Mouse (Mus musculus) layer of hippocampus, postnatal 10 days (tissue): ENCODE measurements around the gene Syt2. TPM values are rescaled to one million over a fixed set of nuclear protein-coding genes. Genes with fewer than 3 reads are reported as not detected.

ENCODE experiments used
- DNase-seq, 2 experiments: peaks; one replicate each; pipeline ENCODE4 v3.0.0; 2021; ENCODE audit warnings: low spot score in 2 of 2
- total RNA-seq, 2 experiments: library from RNA; stranded (reverse); gene quantifications; 2 replicates each; pipeline ENCODE4 v1.2.3; 2021

The Syt2 gene
- total RNA-seq, 2 experiments from 2014 or later, result 14.2 to 14.5 TPM

DNA sequence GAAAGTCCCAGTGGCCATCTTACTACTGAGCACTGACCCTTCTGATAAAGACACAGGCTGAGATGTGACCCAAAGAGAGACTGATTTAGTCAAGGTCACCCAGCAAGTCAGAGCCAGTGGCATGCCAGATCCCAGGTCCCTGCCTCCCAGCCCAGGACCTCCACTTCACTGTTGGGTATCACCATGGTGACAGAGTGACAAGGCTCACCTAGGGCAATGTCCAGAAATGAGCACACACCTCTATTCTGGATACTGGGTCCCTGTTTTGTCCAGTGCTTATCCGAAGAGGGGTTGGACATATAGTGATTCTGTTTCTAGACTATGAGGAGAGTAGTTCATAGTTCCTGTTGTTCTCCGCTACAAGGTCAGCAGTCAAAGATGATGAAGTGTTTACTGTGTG is 56.8 kb downstream of the Syt2 start:
- DNase-seq, result no peak

DNA sequence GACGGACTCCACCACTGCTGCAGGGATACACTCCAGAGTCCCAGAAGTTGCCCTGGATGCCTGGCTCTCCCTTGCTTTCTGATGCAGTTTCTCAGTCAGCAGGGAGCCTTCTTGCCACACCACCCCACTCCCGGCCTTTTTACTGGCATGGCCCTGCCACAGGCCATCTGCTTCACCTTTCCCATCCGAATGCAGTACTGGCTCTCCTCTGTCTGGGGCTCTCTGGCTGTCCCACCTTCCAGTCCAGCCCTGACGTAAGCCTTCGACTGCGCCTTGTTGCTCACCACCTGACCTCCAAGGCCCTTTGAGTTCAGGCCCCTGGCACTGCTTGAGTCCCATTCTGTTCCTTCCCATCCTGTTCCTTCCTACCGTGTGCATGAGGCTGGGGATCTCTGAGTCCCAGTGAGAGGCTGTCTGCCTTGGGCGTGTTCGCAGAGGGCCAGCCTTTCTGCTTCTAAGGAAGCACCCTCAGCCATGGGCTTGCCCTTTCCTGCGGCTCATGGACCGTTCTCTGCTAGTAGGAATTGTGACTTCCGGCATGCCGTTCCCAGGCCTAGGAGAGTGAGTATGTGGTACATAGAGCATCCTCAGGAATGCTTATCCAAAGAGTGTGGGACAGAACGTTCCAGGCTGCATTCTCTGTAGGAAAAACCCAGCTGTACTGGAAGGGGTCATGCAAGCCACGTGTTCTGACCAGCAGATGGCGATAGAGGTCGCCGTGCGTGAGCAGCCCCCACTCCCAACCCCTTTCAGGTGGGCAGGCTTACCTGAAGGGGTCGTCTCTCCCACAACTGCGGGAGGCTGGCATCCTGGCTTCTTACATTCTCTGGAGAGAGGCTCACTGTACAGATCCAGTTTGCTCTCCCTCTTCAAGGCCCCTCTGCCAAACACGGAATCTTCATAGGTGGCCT is 58.2 kb downstream of the Syt2 start:
- peak in 1 of 2 experiments; percentile 65 for DNase-seq

DNA sequence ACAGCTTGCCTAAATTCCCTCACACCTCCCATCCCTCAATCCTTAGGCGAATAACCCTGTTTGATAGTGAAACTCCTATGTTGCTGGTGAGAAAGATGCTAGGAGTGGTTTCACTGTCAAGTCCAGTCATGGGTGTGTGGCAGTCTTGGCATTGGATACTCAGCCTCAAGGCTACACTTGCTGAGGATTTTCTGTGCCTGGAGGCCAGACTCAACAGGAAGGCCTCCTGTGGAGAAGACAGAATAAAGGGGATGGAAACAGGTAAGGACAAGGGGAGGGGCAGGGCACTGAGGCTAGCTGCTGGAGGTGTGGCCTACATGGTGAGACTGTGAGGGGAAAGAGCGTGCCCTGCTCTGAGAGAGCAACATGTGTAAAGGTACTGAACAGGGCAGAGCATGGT is 60.1 kb downstream of the Syt2 start:
- no peak for DNase-seq

DNA sequence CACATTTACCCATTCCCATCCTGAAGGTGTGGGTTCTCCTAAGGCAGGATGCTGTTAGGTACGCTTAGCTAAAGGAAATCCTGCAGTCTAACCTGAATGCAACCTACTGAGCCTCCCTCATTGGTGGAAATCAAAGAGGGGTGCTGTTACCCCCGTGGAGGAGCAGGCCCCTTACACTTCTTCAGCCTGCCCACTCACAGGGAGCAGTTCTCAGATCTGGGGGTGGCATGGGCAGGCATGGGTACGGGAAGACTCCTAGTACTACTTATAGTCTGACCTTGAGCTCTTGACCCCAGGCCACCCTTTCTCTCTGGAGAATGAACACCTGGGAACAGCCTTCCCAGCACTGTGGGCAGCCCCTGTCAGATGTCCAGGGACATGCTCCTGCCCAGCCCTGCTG is 61.0 kb downstream of the Syt2 start:
- no peak for DNase-seq

DNA sequence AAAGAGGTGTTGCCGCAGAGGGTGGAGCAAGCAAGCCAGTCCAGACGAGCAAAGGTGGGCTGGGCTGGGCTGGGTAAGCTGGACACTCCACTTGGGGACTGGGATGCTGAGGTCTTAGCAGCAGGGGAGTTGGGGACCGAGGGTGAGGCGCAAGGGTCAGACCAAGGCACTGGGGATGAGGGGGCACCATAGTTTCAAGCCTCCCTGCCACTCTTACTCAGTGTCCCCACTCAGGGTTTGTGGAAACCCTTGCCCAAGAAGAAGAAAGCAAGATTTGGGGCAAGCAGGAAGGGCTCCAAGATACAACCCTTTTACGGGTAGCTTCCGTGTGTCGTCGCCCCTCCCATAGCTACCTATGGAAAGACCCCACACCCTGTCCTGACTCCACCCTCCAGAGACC is 61.8 kb downstream of the Syt2 start:
- DNase-seq, result no peak

DNA sequence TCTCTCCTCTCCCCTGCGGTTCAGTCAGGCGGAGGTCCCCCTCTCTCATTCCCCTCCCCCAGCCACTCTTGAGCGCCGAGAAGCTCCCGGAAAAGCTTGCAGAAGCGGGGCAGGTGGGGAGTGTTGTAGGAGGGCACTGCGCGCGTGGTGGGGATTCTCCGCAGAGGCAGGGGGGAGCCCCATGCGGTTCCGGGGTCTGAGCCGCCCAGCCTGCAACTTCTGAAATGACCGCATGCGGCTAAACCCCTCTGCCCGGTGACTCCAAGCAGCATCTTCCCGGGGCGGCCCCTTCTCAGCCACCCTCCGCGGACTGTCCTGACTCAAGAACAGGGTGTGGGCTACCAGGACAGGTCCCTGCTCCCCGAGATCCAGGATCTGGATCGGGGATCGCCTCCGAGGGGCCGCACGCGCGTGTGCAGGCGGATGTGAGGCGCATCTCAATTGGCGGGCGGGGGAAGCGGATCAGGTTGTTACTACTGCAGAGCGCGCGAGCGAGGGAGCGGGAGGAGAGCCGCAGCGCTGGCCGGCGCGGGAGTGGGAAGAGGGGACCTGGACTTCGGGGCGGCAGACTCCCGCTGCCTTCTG is 62.4 kb downstream of the Syt2 start:
- peak; percentile 51 to 58 for DNase-seq

DNA sequence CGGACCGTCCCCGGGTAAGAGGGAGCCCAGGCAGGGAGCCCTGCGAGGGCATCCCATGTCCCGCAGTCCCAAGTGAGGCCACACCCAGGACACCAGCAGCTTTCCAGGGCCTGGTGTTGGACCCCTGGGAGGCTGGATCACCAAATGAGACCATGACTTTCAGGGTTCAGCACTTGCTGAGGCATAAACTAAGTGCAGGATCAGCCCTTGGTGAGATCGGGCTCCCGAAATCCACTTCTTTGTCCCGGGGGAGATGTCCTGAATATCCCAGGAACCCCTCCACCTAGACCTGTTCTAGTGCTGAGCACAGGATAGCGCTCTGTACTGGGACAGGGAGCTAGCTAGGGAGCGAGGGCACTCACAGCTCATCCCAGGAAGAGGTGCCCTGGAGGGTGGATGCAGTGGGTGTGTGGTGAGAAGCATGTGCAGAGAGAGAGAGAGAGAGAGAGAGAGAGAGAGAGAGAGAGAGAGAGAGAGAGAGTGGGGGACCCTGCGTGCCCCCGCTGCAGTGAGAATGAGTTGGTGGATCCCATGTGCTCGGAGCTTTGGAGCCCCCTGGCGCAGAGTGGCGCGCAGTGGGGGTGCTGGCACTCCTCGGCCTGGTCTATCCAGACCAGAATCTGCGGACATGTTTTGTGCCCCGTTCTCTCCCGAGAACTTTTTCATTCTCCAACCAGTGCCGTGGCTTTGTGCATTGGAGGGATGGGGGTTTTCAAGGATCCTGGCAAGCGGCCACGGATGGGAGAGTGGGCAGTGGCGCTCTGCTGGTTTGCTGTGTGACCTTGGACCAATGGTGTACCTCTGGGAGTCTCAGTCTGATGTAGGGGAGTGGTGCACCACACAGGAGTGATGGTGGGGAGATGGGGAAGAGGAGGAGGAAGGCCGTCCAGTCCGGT is 63.2 kb downstream of the Syt2 start:
- DNase-seq, result no peak

DNA sequence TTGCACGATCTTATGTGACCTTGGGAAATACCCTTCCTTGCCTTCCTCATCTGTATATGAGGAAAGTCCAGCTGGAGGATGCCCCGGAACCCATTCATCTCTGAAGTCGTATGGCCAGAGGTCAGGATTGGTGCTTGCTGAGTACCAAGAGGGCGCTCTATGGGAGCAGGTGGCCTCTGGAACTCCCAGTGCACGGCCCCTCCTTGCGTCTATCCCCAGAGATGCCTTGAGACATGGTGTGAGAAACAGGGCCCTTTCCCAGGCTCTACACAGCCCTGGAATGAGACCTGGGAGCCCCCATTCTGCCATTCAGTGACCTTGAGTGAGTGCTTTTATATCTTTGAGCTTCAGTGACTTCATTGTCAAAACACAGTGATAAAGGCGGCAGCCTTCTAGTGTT is 64.6 kb downstream of the Syt2 start:
- DNase-seq, result no peak

DNA sequence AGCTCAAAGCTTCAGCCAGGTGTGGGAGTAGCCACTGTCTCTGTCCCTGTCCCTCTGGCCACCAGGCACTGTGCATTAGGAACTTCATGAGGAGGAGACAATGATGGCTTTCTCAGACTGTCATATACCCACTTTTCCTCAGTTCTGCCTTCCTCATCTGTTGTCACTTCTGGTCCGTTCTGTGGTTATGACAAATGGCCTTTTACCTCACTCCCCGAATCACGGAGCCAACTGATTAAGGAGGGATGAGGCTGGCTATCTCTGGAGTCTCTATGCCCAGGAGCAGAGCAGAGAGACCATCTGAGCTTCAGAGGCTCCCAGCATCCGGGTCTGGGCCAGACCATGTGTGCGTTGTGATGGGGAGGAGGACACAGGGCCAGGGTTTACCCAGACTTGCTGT is 65.2 kb downstream of the Syt2 start:
- DNase-seq, result no peak

DNA sequence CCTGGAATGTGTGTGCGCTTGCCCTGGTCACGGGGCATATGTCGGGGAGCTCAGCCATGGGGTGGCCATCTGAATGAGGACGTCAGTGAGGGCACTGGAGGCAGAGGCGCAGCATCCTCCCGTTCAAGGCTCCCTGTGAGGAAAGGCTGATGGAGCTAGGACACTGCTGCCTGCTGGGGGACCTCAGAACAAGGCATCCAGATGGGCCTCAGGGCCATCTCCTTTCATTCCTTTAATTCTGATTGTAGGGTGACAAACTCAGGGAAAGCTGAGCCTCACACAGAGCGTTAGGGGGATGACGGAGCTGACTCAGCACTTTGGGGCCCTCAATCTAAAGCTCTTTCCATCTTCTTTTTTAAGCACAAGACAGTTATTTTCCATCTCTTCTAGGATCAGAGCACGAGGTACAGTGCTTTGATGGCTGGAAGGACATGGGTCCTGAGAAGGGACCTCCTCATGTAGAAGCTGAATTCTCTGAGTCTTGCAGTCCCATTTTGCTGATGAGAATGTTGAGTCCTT is 66.4 kb downstream of the Syt2 start:
- no peak for DNase-seq

DNA sequence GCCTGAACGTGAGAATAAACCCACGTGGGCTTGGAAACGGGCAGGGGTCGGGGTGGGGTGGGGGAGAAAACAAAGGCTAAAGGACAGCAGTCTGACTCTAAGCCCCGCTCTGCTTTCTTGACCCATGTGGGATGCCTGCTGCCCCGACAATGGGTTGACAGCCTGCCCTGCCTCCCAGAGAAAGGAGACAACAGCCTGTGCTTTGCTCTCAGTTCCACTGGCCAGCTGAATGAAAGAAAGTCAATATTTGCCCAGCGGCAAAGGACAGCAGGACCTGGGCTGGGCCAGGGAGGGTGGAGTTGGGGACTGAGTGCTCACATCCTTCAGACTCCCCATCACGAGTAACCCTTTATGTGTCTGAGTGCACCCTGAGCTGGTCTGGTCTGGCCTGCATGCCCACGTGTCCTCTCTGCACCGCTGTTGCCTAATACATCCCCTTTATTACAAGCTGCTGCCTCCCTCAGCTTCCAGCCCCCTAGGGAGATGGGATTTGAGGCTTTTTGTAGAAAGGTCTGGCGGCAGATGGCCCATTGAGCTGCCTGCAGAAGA is 67.0 kb downstream of the Syt2 start:
- DNase-seq, result no peak

DNA sequence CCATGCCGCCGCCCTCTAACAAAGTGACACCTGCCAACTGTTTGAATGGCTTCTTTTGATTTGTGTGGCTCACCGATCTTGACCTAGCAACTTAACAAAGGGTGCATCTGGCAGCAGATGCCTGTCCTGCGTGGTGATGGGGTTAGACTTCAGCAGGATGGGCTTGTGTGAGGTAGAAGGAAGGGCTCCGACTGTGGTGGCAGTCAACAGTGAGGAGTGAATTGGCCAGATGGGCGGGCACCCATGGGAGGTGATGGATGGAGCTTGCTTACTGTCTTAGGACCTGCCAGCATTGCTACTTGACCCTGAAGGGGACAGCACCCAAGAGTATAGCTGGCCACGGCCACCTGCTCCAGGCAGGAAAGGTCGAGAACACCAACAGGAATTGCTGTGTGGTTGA is 67.7 kb downstream of the Syt2 start:
- DNase-seq, result no peak

DNA sequence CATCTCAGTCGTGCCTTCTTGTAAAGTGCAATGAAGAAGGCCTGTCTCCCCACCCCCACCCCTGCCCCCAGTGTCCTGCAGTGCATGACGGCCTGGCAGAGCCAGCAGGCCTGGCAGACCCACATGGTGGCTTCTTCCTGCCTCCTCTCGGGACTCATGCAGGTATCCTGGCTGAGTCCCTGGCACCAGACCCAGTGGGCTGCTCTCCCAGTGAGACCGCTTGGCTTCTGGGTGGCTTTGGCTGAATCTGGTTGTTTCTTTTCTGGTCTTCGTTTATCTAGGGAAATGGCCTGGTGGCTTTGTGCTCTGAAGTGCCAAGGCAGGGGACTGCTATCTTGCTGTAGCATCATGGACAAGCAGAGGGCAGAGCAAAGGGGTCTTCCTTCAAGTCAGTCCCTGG is 68.6 kb downstream of the Syt2 start:
- DNase-seq, result no peak

DNA sequence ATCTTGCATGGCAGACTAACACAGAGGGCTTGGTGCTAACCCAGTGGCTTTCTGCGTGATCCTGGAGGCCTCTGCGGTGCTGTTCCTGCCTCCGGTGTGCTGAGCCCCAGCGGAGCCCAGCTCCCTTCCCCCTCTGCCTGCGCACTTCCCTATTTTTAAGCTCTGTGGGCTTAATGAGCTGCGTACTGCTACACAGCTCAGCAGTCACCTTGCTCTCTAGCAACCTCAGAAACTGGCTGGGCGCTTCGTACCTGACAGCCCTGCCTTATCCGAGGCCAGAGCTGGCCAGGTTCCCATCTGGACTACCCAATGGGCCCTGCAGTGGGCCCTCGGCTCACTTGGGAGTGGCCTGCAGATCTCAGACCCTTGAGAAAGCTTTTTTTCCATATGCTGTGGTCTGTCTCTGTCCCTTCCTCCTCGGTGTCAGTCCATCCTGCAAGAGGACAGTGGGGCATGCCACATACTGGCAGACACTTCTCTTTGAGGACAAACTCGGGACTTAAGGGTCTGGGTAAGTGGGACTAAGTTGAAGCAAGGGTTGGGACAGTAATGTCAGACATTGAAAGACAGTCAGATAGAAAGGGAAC is 73.3 kb downstream of the Syt2 start:
- DNase-seq, result no peak

DNA sequence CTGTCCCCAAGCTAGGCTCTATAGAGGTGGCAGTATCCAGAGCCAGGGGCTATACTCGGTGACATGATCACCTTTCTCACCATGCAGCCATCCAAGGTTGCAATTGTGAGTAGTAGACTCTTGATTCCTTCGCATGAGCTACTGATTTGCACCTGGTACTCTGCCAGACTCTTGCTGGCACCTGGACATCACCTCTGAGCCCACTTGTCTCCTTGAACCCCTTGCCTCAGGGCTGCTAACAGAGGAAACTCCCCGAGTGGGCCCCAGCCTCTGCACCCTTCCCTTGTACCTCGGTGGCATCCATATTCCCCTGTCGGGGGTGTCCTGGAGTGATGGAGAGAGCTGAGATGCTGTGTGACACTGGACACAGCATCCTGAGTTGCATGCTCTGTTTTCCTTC is 75.0 kb downstream of the Syt2 start:
- no peak for DNase-seq

DNA sequence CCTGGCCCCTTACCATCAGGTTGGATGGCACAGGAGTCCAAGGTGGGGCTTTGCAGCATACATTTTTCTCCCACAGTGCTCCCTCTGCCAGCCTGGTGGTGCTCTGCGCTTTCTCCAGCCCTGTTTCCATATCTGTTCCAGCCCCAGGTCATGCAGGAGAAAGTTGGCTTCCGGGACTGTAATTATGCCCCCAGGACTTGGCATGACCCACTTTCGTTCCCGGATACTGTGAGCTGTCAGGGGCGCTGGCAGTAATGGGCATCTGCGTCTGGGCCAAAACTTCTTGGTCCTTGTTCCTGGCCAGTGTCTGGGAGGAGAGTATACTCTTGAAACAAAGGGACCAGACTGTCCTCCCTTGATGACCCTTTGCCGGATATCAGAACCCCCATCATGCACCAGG is 76.4 kb downstream of the Syt2 start:
- DNase-seq, result no peak

DNA sequence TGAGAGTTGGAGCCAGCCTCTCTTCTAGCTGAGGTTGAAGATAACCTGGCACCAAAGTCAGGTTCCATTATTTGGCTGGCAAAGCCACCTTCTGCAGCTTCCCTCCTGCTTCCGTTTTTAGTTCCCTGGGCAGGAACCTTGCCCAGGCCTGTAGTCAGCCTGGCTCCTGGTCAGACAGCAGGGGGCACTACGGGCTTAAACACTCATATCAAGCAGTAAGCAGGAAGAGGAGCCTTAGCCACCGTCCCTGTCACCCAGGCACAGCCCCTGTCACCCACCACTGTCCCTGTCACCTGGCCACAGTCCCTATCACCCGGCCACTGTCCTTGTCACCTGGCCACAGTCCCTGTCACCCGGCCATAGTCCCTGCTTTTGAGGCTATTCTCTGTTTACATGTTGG is 78.8 kb downstream of the Syt2 start:
- peak; percentile 53 to 62 for DNase-seq

DNA sequence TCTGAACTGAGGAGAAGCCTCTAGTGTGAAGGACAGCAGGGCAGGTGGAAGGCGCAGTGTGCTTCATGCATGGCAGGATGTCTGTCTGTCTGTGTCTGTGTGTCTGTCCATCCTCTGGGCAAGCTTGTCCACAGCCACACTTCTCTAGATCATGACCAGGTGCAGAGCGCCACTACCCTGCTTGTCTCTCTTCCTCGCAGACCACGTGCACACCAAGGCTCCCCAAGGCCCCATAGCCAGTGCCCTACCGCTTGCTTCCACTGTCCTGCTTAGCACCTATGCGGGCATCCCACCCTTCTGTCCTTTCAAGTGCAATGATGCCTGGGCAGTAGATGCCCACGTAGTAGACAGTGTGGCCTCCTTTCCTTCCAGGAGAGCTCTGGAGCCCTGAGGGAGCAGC is 80.0 kb downstream of the Syt2 start:
- DNase-seq, result no peak

DNA sequence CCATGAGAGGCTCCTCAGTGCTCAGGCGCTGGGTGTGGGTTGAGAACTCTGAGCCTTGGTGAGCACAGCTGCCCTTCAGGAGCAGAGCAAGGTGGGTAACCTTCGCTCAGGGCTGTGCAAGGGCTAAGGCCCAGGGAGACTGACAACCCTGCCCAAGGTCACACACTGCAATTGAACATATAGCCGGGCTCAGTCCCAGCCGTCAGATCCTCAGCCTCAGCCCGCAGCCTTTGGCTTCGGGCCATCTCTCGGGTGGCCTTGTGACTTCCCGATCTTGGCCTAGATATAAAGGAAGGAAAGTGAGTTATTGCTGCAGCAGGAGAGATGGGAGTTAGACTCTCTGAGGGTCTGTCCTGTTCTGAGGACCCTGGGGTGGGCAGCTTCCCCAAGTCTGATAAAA is 80.8 kb downstream of the Syt2 start:
- DNase-seq, result no peak

DNA sequence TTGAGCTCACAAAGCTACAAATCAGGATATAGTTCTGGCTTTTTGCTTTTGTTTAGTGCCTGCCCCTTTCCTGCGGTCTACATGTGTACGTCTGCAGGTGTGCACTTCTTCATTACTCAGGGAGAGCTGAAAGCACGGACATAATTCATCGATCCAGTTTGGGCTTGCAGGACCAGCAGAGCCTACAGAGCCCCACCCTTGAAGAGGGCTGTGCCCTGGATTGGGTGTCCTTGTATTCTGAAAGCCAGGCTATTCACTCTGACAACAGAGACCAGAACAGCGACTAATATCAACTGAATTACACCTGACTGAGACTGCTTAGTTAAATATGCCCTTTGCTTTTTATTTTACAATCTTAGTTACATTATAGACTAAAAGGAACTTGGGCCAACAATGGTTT is 87.2 kb downstream of the Syt2 start:
- no peak for DNase-seq

DNA sequence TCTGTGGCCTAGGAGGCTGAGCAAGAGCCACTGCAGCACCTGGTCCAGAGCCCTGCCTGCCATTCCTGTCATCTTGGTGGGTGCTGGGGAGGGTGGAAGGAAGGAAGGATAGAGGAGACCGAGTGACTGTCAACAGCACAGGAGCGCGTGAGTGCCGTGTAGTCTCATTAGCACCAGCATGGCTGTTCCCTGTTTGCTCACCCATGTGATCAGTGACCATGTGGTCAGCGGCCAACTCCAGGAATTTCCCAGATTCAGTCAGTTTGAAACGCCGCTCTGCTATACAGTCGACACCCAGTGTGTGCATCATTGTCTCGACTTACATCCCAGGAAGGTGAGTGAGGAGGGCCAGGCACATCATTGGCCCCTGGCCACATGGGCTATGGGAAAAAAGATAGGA is 91.0 kb downstream of the Syt2 start:
- DNase-seq, result no peak
